Mouse (Mus musculus) limb, embryonic 10.5 days (tissue): ENCODE data around the gene Cypt2. TPM values are rescaled to one million over a fixed set of nuclear protein-coding genes. Genes with fewer than 3 reads are reported as not detected.
"Not testable (repeated sequence)": the region's sequence is repeated elsewhere in the genome, so short reads cannot be mapped to it uniquely, and the experiment has no call there.

Experiments
- DNase-seq: peaks from one replicate; pipeline ENCODE4 v3.0.0-alpha.2; 2017; ENCODE audit warnings: low spot score
- H3K27ac ChIP-seq: fragments of 300-500 bp; sonication (generic); 2 replicates; pipeline ENCODE4 v1.5.1; 2016; ENCODE audit warnings: mild to moderate bottlenecking
- H3K27me3 ChIP-seq: fragments of 300-500 bp; sonication (generic); 2 replicates; pipeline ENCODE4 v1.6.1; 2016; ENCODE audit warnings: low read depth, mild to moderate bottlenecking; ENCODE audit not compliant: poor library complexity, severe bottlenecking
- H3K36me3 ChIP-seq: fragments of 300-500 bp; sonication (generic); 2 replicates; pipeline ENCODE4 v1.6.1; 2016; ENCODE audit warnings: mild to moderate bottlenecking, moderate library complexity
- H3K4me1 ChIP-seq: fragments of 300-500 bp; sonication (generic); 2 replicates; pipeline ENCODE4 v1.6.1; 2016
- H3K4me3 ChIP-seq: fragments of 300-500 bp; sonication (generic); 2 replicates; pipeline ENCODE4 v1.5.1; 2016; ENCODE audit warnings: mild to moderate bottlenecking, moderate library complexity
- H3K9me3 ChIP-seq: fragments of 300-500 bp; sonication (generic); replicated peaks from 2 replicates; pipeline ENCODE4 v1.6.1; 2016; ENCODE audit warnings: mild to moderate bottlenecking
- WGBS: fragments of 180-500 bp; shearing (Covaris S2); methylation state at CpG from one replicate; pipeline ENCODE4 v1.1.7; 2016; 5-methylcytosine and 5-hydroxymethylcytosine counted together
- polyA plus RNA-seq: library from polyadenylated mRNA; unstranded; fragments of >200 nt; fragmentation: Nextera tagmentation; extraction: Ambion mirVana; gene quantifications from 2 replicates; pipeline ENCODE4 v1.2.1, GENCODE M21; 2016

The Cypt2 gene
- not detected in 2 replicates for polyA plus RNA-seq

DNA sequence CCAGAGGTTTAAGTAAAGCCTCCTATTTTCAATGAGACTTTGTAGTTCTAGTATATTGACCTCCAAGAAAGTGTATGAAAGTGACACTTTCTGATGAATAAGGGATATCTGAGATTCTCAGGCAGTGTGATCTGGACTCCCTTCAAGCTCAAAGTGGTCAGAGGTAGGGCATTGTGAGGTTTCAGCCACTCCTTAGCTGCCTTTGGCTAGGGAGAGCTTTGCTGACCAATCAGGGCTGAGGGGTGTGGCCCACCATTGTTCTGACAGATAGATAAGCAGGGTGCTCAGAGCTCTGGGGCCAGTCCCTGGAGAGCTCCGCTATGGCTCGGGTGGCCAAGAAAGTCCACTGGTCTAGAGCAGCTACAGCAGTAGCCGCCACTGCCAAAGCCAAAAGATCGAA lies at the start of gene Cypt2:
TSS of gene Cypt2 (plus strand) at position 301 of the 400 bp plus-strand sequence.
- DNase-seq, H3K27ac ChIP-seq, H3K36me3 ChIP-seq, H3K4me1 ChIP-seq, H3K4me3 ChIP-seq, H3K9me3 ChIP-seq: not testable (repeated sequence)
- WGBS = 95% methylated on average over 4 of the region's 4 CpGs
- peaks cover 45% of the 10 kb centered on the region for H3K27me3 ChIP-seq

- Histone ChIP-seq H3K4me1 (no peaks in the 10 kb centered on the region), H3K36me3 (no peaks in the 10 kb centered on the region), H3K27ac (no peak overlapping the region), H3K4me3 (no peak overlapping the region), H3K27me3 (peaks cover 29% of the 10 kb centered on the region; the same call in 1 of the 2 replicates), H3K9me3 (no peaks in the 10 kb centered on the region)
- no peak for DNase-seq
- WGBS = 92% methylated on average over 6 of the region's 6 CpGs
Observed at GRCm38 (mm10) chrX:105546234-105546633, 46.7 kb downstream of the Cypt2 start.
